Mouse (Mus musculus) WW6 (cell line): Measurements from ENCODE around the gene Mapk10.

Experiments used
- DNase-seq: peaks from one replicate; pipeline ENCODE4 v3.0.0-alpha.2; 2013; ENCODE audit warnings: low read depth, low spot score

The Mapk10 gene

DNA sequence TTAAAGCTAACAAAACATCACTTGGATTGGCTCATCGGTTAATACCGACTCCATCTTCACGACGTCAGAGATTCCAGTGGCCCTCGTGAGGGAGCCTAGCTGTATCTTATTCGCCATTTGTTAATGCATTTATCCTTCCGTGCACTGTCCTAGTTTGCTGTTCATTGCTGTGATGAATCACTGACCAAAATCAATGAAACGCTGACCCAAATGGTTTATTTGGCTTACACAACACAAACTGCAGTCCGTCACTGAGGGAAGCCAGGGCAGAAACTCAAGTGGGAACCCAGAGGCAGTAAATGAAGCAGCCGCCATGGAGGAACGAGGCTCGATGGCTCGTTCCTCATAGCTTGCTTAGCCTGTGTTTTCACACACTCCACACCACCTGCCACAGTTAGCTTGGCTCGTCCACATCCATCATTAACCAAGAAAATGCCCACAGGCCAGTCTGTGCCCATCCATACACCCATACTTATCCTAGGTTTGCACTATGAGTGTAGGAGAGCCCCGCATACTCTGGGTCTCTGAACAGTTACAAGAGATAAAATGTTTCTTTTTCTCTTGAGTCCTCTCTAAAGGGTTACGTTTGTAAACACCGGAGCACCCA, 140.0 kb downstream of the Mapk10 start:
- no peak for DNase-seq

DNA sequence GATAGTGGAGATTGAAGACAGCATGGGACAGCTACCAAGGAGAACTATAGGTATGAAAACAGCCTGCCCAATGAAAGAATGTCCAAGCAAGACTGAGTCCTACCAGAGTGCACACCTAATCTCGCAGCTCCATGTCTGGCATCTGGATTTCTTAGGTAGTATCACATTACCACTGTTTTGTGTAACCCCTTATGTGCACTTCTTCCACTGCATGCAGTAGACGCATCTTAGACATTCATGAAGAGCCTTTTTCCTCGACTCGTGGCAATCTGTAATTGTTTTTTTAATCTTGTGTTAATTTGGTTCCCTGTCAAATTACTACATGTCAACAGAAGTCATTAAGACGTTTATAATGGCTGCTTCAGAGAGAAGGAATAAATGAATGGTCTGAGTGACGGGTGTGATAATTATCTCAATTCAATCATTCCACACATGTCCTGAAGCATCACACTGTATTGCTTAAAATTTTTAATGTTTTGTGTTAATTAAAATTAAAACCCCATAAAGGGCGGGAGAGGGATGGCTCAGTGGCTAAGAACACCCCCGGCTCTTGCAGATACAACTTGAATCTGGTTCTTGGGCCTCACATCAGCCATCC, 160.7 kb downstream of the Mapk10 start:
- DNase-seq = no peak

DNA sequence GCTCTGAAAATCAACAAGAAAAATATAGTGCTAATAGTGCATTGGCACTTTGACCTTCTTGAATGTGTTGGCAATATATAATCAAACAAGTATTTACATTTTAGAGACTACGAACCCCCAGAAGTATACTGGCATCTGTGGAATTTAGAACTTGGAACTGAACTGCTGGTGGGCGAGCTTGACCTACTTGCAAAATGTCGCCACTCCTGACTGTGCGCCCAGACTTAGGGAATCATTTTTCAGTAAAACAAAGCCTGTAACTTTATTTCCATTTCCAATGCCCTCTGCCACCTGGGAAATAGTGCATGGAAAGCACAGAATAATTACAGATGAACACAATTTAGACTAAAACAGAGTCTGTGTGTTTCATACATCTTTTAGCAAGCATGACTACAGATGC, 163.1 kb downstream of the Mapk10 start:
- no peak for DNase-seq

DNA sequence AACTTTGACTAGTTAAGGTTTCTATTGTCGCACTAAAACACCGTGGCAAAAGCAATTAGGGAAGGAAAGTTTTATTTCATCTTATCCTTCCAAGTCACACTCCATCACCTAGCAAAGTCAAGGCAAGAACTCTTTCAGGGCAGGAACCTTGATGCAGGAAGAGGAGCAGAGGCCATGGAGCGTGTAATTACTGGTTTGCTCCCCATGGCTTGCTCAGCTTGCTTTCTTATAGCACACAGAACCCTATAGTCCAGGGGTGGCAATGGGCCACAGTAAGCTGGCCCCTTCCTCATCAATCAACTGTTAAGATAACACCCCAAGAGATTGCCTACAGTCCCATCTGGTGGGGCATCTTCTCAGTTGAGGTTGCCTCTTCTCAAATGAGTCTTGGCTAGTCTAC, 173.4 kb downstream of the Mapk10 start:
- DNase-seq = no peak

DNA sequence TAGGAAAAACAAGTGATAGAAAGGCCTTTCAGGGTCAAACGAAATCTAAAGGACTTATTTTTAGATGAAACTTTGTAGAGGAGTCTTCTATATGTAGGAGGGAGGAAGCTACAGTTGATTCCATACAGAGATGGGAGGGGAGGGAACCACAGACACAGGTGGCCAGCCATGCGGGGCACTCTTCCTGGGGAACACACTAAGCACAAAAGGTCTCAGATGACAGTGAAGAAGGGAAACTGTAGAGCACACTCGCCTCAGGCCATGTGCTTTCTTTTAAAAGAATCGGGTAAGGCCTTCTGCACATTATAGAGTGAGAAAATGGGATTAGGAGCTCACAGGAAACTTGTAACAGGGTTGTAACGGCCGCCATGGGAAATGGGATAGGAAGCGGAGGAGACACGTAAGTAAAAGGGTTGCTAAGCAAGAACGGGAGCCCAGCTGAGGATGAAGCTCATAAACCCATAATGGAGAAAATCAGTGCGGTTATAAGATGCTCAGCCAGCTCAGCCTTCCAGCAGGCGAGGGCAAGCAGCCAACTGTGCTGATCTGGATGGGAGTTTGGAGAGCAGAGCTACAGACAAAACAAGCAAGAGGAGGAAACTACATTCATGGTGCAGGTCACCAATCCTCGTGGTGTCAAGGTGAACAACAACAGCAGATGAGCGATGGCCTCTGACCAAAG, 182.1 kb downstream of the Mapk10 start:
- no peak for DNase-seq

DNA sequence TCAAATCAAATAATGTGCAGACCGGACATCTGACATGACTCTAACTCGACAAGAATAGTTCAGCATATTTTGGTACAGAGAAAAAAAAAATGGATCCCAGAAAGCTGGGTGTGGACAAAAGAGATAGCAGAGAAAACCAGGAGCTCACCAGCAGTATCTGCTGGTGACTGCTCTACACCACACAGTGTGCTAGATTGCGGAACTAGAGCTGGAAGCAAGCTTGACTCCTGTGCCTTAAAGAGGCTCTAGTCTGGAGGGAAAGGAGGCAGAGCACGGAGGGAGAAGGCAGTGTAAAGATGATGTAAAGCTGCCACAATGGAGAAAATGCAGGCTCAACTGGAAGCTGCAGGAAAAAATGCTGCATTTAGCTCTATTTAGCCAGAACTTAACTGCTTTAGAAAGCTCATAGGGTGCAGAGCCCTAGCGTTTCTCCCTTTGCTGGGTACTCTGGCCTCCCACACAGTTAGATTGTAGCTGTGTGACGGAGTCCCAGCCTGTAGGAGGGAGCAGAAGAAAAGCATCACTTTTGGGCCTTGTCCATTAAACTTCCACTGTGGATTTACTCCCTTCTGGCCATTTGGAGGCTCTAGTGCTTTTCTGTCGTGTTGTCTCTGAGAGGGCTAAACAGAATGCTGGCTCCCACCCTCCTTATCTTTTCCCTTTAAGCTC, 188.5 kb downstream of the Mapk10 start:
- DNase-seq = no peak

DNA sequence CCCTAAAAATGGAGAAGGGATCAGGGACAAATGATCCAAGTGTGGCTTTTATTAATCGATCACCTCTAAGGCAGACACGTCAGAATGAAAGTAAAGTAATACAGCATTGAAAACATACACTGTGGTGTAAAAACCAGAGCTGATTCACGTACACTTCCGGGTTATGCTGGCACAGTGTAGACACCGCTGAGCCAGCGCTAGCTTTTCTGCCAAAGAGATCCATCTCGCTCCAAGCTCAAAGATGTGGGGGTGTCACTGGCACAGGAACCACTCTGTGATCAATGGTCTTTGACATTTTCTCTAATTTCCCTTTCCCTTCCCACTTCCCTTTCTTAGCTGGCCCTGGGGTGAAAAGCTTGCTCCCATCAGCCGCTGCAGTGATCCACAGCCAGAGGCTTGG, 189.7 kb downstream of the Mapk10 start:
- DNase-seq = no peak

DNA sequence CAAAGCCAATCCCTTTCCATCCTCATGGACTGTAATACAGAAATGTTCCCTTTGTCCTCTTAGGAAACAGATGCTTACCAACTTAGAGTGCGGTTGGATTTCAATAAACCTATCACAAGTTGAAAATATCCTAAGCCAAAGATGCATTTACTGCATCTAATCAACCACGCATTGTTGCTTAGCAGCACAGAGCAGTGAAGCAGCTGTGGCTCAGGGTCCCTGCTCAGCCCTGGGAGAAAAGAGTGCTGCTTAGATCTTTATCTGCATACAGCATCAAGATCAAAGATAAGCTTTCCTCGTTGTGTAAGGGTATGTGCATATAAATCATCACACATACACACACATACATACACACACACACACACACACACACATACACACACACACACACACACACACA, 190.2 kb downstream of the Mapk10 start:
- no peak for DNase-seq

DNA sequence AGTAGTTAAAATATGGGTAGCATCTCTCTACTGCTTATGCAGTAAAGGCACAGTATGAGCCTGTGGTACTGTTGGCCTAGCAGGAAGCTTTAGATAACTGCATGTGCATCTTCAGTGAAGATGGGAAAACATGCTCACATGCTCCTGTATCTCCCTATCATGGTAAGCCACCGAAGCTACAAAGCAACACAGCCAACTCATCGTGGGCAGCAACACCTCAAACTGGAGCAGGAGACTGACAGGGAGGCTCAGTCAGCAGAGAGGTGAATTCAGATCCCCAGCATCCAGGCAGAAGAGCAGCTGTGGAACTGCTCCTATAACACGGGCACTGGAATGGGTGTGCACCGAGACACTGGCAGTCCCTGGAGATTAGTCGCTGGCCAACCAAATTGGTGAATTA, 191.0 kb downstream of the Mapk10 start:
- DNase-seq = no peak

DNA sequence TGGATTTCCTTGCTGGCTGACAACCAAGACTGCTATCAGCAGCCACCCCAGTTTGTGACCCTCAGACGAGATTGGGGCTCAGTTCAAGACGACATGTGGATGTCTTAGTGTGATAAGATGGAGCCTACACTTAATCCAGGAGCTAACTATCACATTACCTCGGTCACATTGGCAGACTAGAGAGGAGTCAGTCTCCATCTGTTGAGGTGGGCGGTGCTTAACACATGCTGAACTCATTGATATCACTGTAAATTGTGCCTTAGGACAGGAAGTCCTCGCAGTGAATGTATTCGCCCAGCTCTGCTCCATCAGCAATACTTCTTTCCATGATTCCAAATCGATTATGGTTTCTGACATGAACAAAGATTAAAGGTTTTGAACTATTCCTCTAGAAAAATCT, 193.5 kb downstream of the Mapk10 start:
- no peak for DNase-seq

DNA sequence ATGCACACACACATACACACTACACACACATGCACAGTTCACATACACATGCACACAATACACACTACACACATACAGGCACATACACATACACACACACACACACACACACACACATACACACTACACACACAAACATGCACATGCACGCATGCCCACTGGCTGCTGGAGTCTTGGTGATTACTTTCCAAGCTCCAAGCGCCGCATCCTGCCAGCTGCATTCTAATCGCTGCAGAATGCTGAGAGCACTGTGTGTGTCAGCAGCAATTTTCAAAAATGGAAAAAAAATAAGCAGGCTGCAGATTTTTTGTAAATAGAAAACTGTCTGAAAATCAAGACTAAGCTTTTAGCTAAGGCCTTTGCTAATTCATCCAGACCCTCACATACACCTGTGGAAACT, 196.8 kb downstream of the Mapk10 start:
- no peak for DNase-seq

DNA sequence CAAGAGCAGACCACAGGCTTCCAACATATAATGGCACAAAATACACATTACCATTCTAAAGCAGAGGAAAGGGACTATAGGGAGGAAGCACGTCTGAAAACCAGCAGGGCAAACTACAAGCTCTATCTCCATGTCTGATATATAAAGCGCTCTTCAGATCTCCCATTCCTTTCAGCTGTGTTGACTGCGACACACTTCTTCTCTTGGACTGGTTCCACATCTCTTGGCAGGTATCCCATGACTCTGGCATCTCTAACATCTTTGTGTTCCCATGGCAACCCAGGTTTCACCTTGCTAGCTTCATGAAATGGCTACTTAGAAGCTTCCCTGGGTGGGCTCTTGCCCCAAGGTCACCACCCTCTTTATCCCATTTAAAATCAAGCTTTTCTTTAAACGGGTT, 202.2 kb downstream of the Mapk10 start:
- DNase-seq = no peak

DNA sequence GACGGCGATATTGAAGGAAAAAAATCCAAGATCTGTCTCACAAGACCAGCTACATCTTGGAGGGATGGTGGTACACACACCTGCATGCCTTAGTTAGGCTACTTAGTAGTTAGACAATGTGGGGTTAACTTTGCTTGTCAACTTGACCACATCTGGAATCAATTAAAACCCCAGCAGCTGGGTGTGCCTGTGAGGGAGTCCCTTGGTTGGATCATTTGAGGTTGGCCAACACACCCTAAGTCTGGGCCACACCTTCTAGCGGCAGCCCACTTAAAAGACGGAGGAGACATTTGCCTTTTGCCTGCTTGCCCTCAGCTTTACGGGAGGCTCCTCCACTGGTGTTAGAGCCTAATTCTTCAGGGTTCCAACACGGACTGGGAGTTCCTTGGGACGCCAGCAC, 209.0 kb downstream of the Mapk10 start:
- DNase-seq = no peak

DNA sequence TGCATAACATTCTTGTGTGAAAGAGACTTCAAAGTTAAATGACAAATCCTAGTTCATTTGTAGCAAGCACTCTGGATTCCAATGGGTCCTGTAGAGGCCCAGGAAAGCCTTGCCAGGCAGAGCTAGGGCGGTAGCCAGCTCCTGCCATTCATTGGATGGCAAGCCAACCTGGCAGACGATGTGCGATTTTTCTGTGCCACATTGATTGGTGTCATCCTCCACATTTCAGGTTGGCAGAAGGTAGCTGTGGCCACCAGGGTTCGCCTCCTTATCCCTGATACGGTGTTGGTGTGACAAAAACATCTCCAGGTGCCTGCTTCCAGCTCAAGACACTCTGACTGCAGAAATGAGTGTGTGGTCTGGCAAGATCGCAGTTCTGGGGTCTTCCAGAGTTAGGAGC, 210.6 kb downstream of the Mapk10 start:
- no peak for DNase-seq

DNA sequence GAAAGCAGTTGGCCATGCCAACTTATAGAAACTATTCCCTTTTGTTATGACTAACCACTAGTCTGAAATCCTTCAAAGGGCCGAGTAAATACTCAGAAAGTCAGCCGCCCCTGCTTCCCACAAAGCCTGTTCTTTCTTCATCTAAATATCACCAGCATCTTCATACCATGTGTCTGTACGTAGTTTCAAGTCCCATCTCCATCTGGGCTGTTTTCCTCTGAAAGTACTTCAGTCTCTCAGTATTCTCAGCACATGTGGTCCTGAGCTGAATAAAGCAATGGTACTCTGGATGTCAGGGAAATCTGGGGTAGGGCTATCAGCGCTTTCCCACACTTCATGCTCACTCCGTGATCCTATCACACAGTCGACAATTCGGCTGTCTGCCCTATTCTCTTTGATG, 212.6 kb downstream of the Mapk10 start:
- no peak for DNase-seq

DNA sequence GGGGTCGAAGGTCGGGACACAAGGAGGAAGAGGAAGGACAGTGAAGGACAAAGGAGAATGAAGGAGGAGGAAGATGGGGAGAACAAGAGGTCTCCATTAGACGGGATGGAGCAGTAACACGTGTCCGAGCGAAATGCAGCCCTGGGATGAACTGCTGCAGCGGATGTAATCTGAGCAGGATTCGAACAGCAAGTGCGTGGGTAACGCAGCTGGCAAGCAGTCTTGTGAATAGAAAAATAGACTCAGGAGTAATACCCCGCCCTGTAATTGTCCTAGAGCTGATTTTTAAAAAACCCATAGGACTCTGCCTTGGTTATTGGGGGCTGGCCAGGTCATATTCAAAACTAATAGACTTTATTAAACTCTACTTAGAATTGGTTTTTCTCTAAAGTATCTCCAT, 213.2 kb downstream of the Mapk10 start:
- DNase-seq = no peak

DNA sequence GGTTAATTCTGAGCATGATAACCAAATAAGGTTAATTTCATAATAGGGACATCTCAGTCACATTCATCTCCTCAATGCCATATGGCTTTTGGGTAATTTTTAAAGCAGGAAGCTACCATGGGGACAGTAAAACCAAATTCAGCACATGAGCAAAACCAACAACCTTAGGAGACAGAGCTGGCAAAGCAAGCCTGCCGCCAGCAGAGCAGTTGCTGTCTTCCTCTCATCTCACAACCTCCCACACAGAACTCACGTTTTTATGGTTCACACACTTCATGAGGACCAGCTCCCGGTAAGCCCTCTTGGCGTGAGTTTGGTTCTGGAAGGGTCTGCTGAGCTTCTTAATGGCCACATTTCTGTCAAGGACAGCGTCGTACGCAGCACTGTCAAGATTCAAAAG, 214.8 kb downstream of the Mapk10 start:
- no peak for DNase-seq

DNA sequence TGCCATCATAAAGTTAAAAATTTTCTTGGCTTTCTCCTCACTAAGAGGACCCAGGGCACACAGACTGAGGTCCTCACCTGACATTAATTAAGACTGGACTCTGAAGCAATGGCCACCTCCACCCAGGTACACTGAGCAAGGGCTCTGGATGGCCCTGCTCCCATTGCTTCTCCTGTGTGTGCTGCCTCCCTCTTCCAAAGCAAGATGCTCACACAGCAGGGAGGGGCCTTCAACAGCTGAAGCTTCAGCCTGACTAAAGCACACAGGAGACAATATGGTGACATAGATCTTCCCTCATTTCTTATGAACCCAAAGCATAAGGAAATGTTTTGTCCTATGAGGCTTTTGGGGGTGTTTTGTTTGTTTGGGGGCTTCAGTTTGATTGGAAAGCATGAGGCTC, 215.2 kb downstream of the Mapk10 start:
- DNase-seq = no peak

DNA sequence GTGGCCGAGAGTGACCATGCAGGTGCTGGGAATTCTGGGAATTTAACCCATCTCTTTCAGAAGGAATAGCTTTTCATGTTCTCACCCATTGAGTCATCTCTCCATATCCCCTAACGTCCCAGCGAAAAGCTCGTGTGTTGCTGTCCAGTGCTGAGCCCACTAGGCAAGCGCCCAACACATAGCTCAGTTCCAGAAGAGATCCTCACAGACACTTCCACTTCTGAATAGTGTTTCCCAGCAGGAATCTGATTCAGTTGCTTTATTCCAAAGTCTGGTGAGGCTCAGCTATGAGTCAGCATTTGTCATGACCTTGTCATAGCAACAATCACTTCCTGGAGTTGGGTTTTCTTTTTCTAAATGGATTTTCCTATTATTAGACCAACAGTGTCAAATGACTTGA, 217.2 kb downstream of the Mapk10 start:
- no peak for DNase-seq

DNA sequence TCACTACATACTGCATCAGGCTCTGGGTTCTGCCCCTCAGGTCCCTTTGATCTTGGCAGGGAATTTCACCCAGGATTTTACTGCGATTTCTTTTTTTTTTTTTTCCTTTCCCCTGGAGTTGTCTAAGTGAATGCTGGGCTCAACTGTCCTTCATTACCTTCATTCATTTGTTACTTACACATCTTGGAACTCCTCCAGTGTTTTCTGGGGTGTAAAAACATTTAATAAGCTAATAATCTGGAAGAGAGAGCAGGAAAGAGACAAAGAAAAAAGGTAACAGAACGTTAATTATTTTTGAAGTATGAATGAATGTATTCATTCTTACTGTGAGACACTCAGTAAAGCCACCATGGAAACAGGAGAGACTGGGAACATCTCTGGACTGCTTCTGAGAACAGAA, 219.4 kb downstream of the Mapk10 start:
- no peak for DNase-seq

DNA sequence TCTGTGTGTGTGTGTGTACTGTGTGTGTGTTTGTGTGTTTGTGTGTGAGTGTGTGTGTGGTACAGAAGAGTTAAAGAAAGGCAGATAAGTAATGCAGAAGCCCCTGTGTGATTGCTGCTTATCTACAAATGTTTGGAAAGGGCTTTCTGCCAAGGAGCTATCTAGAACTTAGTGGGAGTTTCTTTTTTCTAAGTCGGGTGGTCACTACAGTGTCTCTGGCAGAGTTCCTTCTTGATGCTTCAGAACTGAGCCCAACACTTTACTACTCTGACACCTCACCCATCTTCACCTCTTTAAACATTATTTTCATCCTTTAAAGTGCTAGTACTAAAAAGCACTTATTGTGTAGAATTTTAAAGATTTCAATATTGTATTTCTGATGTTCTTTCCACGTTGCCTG, 232.8 kb downstream of the Mapk10 start:
- no peak for DNase-seq

DNA sequence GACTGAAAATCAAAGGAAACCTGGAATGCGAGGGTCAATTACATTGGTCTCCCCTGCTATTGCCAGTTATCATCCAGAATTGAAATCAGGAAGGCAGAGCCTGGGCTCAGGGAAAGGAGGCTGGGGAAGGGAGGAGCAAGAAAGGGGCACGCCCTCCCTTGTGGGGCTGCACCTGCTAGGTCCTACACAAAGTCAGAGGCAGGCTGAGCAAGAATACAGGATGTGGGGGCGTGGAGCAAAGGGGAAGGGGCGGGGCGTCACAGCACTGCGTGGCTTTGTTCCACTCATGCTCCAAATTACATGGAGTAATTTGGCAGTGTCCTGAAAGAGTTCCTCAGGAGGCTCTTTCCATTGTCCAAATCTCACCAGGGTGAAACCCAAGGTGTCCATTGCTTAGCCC, 234.0 kb downstream of the Mapk10 start:
- DNase-seq = peak; percentile 24

DNA sequence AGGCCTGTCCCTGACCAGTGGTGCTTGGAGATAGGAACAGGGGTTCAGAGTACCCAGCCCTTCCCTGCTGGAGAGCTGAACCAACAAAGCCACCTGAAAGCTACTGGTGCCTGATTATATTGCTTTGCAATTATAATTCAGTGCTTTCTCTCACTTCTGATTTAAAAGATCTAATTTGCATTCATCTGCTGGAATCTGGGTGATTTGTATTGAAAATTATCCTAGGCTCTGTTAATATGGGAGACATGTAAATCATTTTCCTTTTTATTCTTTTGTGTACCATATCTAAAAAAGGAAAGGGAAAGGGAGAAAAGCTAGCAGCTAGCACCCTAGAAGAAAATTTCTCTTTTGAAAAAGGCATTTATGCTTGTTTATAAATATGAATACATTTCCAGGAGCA, 234.6 kb downstream of the Mapk10 start:
- DNase-seq = no peak
